Mouse (Mus musculus) liver, postnatal 0 days (tissue): ENCODE measurements around the gene Inafm1. TPM values are rescaled to one million over a fixed set of nuclear protein-coding genes. Genes with fewer than 3 reads are reported as not detected.

Experiments
- ATAC-seq: fragments of 200-750 bp; cut with Nextera tagmentation; 2 replicates; pipeline ENCODE4 v1.8.0; 2017; ENCODE audit warnings: mild to moderate bottlenecking, moderate library complexity
- DNase-seq: peaks from one replicate; pipeline ENCODE4 v3.0.0-alpha.2; 2016
- H3K27ac ChIP-seq: fragments of 300-500 bp; sonication (generic); 2 replicates; pipeline ENCODE4 v1.5.1; 2014; ENCODE audit warnings: antibody characterized with exemption, moderate library complexity, mild to moderate bottlenecking, low read depth
- H3K27me3 ChIP-seq: fragments of 300-500 bp; sonication (generic); 2 replicates; pipeline ENCODE4 v1.6.1; 2014; ENCODE audit warnings: low read length, control low read depth, mixed read lengths; ENCODE audit not compliant: insufficient read depth
- H3K36me3 ChIP-seq: fragments of 300-500 bp; sonication (generic); replicated peaks from 2 replicates; pipeline ENCODE4 v1.6.1; 2014; ENCODE audit warnings: mild to moderate bottlenecking, control low read depth, low read length, moderate library complexity, mixed read lengths; ENCODE audit not compliant: insufficient read depth
- H3K4me1 ChIP-seq: fragments of 300-500 bp; sonication (generic); 2 replicates; pipeline ENCODE4 v1.6.1; 2014; ENCODE audit warnings: antibody characterized with exemption, mild to moderate bottlenecking, control low read depth; ENCODE audit not compliant: insufficient read depth
- H3K4me2 ChIP-seq: fragments of 300-500 bp; sonication (generic); 2 replicates; pipeline ENCODE4 v1.6.1; 2014; ENCODE audit warnings: low read depth, mild to moderate bottlenecking, low read length, moderate library complexity, mixed read lengths
- H3K4me3 ChIP-seq: fragments of 300-500 bp; sonication (generic); 2 replicates; pipeline ENCODE4 v1.5.1; 2014; ENCODE audit warnings: low read depth, low read length
- H3K9ac ChIP-seq: fragments of 300-500 bp; sonication (generic); replicated peaks from 2 replicates; pipeline ENCODE4 v1.6.1; 2014; ENCODE audit warnings: mild to moderate bottlenecking, moderate library complexity
- H3K9me3 ChIP-seq: fragments of 300-500 bp; sonication (generic); 2 replicates; pipeline ENCODE4 v1.6.1; 2016; ENCODE audit warnings: mild to moderate bottlenecking, control low read depth, low read length, mixed read lengths
- CTCF ChIP-seq: sonication (generic); IDR thresholded peaks from 2 replicates; pipeline ENCODE4 v1.5.1; 2016; ENCODE audit warnings: antibody characterized with exemption, low read depth
- EP300 ChIP-seq: IDR thresholded peaks from 2 replicates; pipeline ENCODE4 v1.6.1; 2016; ENCODE audit warnings: antibody characterized with exemption, low read depth, mild to moderate bottlenecking
- WGBS: fragments of 180-500 bp; shearing (Covaris S2); extraction: QIAGEN DNeasy Blood & Tissue Kit; methylation state at CpG from one replicate; pipeline ENCODE4 v1.1.7; 2014; ENCODE audit not compliant: insufficient replicate concordance; 5-methylcytosine and 5-hydroxymethylcytosine counted together
- polyA plus RNA-seq: library from polyadenylated mRNA; unstranded; fragments of >200 nt; fragmentation: Nextera tagmentation; extraction: Ambion mirVana; gene quantifications from 2 replicates; pipeline ENCODE4 v1.2.1, GENCODE M21; 2015

The Inafm1 gene
- polyA plus RNA-seq: 7.5 and 8.4 TPM in 2 replicates

DNA sequence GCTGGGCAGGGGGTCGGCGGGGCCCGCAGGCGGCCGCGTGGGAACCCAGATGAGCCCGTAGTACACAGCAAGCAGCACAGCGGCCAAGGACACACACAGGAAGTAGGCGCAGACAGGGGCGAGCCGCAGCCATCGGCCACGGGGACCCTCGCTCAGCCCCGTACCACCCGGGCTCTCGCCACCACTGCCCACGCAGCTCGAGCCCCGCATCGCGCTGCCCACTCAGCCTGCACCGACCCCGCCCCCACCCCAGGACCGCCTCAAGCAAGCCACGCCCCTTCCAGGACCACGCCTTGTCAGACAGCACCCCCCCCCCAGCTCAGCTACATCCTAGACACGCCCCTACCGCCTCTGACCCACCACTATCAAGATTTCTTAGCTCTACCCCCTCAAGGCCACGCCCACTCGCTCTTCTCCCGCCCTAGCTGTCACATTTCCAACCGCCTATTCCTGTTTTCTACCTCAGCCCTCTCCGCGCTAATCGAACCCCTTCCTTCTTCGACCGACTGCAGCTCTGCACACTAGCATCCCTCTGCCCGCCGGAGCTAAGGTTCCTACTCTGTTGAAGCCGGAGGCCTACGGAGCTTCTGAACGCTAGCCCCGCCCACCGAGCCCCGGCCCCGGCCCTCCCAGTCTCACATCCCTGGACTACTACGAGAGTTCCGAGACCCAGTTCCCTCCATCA is at the start of gene Inafm1:
TSS of gene Inafm1 (minus strand) at position 537 of the 685 bp plus-strand sequence.
- peak within 1 kb of the TSS; percentile 82 for H3K9ac ChIP-seq
- H3K4me1 ChIP-seq: peaks cover 40% of the 10 kb centered on the region
- DNase-seq: peak; percentile 93
- ATAC-seq: peak; percentile 79
- TF ChIP-seq EP300 (no peak; the same call in 1 of the 2 replicates), CTCF (no peak)
- H3K36me3 ChIP-seq: peaks cover 17% of the 10 kb centered on the region
- peak within 1 kb of the TSS; percentile 99 for H3K4me2 ChIP-seq
- 2% methylated on average over 47 of the region's 49 CpGs for WGBS
- no peaks in the 10 kb centered on the region for H3K9me3 ChIP-seq
- H3K4me3 ChIP-seq: peak within 1 kb of the TSS; percentile 85
- H3K27me3 ChIP-seq: no peaks in the 10 kb centered on the region
- H3K27ac ChIP-seq: peak within 1 kb of the TSS; percentile 98

GRCm38 (mm10) chr7:16320479-16320878 is 47.1 kb upstream of the Inafm1 start:
- WGBS: 75% methylated on average over 6 of the region's 6 CpGs
- Histone ChIP-seq H3K9ac (no peak overlapping the region), H3K4me3 (no peak overlapping the region), H3K9me3 (no peaks in the 10 kb centered on the region), H3K27me3 (no peaks in the 10 kb centered on the region), H3K4me1 (peaks cover 3% of the 10 kb centered on the region), H3K4me2 (no peak overlapping the region), H3K27ac (peak overlapping the region; percentile 46; the same call in 1 of the 2 replicates), H3K36me3 (peaks cover 16% of the 10 kb centered on the region)
- TF ChIP-seq CTCF (no peak), EP300 (no peak)
- DNase-seq (peak; percentile 34), ATAC-seq (peak; percentile 77)

DNA sequence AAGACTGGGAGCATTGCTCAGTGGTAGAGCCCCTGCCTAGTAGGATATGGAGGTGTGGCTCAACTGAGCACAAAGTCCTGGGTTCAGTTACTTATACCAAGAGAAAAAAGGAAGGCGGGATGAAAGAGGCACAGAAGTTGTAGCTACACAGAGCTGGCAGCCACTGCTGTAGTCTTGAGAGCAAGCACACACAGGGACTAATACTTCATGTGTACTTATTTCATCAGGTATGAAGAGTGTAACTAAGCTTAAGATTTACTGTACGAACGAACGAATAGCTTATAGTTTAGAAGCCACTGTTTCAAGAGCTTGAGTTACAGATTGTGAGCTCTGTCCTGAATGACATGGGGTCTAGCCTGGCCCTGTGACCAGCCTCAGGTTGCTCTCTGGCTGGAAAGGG is 45.8 kb upstream of the Inafm1 start:
- 85% methylated on average over 4 of the region's 4 CpGs for WGBS
- DNase-seq: no peak
- no peaks in the 10 kb centered on the region for H3K27me3 ChIP-seq
- H3K9ac ChIP-seq: no peak overlapping the region
- no peak for ATAC-seq
- H3K9me3 ChIP-seq: no peaks in the 10 kb centered on the region
- H3K36me3 ChIP-seq: peaks cover 16% of the 10 kb centered on the region
- no peak overlapping the region for H3K27ac ChIP-seq
- no peak for TF ChIP-seq EP300
- TF ChIP-seq CTCF: no peak
- no peak overlapping the region for H3K4me2 ChIP-seq
- H3K4me3 ChIP-seq: no peak overlapping the region
- H3K4me1 ChIP-seq: peaks cover 6% of the 10 kb centered on the region

DNA sequence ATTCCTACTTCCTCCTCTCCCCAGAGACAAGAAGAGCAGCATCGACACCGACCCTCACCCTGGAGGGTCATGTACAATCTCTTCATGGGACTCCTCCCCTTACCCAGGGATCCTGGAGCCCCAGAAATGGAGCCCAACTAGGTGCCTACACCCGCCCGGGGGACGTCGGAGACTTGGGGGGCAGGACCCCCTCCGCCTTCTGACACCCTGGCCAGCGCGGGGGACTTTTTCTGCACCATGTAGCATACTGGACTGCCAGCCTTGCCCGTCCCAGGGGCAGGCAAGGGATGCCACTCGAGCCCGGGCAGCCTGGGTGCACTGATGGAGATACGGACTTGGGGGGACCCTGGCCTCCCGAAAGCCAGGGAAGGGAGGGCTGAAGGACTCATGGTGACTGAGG is 43.7 kb upstream of the Inafm1 start:
- DNase-seq (no peak), ATAC-seq (no peak)
- Histone ChIP-seq H3K9me3 (no peaks in the 10 kb centered on the region), H3K27ac (no peak overlapping the region), H3K4me2 (no peak overlapping the region), H3K9ac (no peak overlapping the region), H3K4me1 (peaks cover 24% of the 10 kb centered on the region), H3K36me3 (peaks cover 16% of the 10 kb centered on the region), H3K4me3 (no peak overlapping the region), H3K27me3 (no peaks in the 10 kb centered on the region)
- 92% methylated on average over 14 of the region's 14 CpGs for WGBS
- TF ChIP-seq CTCF (no peak), EP300 (no peak)

- no peak for ATAC-seq
- H3K27ac ChIP-seq: peak overlapping the region; percentile 99
- peaks cover 2% of the 10 kb centered on the region; the same call in 1 of the 2 replicates for H3K27me3 ChIP-seq
- no peaks in the 10 kb centered on the region for H3K9me3 ChIP-seq
- DNase-seq: no peak
- no peak overlapping the region for H3K9ac ChIP-seq
- no peak overlapping the region for H3K4me2 ChIP-seq
- H3K36me3 ChIP-seq: peaks cover 16% of the 10 kb centered on the region
- 45% methylated on average over 4 of the region's 4 CpGs for WGBS
- peaks cover 34% of the 10 kb centered on the region for H3K4me1 ChIP-seq
- no peak for TF ChIP-seq CTCF
- TF ChIP-seq EP300: no peak
- no peak overlapping the region for H3K4me3 ChIP-seq
These were observed 41.9 kb upstream of the Inafm1 start for GRCm38 (mm10) chr7:16315222-16315759.

DNA sequence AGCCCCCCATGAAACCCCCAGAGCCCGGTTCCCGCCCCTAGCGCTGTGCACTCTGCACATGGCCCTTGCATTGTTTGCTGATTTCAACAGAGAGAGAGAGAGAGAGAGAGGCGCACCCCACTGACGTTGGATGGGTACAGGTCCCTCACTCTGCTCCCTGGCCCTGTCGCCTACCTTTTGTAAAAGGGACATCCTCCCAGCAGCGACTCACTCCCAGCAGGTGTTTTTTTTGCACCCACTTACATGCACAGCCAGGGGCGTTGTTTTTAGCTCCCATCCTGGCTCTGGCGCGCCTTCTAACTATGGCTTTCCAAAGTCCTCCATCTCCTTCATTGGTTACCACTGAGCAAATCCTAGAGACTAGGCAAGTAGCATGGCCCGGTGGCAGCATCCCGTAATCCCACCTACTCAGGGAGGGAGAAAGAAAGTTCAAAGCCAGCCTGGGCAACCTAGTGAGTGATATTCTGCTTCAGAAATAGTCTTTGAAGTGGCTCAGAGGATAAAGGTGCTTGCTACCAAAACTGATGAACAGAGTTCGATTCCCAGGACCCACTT is 40.9 kb upstream of the Inafm1 start:
- whole genome bisulfite sequencing: 25% methylated on average over 12 of the region's 13 CpGs
- Histone ChIP-seq H3K27me3 (peaks cover 2% of the 10 kb centered on the region; the same call in 1 of the 2 replicates), H3K27ac (peak overlapping the region; percentile 99), H3K36me3 (peaks cover 16% of the 10 kb centered on the region), H3K4me2 (peak overlapping the region; percentile 100), H3K4me3 (peak overlapping the region; percentile 81), H3K4me1 (peaks cover 34% of the 10 kb centered on the region), H3K9ac (peak overlapping the region; percentile 95), H3K9me3 (no peaks in the 10 kb centered on the region)
- ATAC-seq: peak; percentile 40
- DNase-seq: no peak
- peak; percentile 38; the same call in 1 of the 2 replicates for TF ChIP-seq CTCF
- no peak for TF ChIP-seq EP300
